Mouse (Mus musculus): Measurements from ENCODE around the gene Tmem221.

DNA sequence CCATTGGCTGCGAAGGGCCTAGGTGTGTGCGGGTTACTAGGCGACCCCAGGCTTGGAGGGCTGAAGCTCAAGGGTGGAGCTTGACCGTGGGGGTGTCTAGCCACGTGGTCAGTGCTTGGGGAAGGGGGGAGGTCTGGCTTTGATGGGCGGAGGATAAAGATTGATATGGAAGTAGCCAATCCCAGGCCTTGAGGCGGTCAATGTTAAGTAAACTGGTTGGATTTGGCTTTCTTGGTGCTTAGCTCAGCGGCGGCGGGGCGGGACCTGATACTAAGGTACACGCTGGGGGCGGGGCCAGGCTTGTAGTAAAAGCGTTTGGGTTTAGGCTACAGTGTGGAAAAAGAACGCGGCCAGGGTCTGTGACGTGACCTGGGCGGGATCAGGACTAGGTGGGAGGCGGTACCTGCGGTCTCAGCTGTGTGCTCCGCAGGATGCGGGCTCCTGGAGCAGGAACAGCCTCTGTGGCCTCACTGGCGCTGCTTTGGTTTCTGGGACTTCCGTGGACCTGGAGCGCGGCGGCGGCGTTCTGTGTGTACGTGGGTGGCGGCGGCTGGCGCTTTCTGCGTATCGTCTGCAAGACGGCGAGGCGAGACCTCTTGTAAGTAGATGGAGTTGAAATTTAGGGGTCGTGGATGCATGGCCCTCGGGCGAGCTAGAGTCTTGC is 11.8 kb upstream of the Tmem221 start:
- TF ChIP-seq CTCF (IDR thresholded peaks at IDR 0.05 in 2 of 3, conservative IDR thresholded peaks at IDR 0.05 in 1 of 3; ENCODE audit: control insufficient read depth in 1 of 3, insufficient read depth in 1 of 3, low read depth in 2 of 3, low read length in 3 of 3, poor library complexity in 1 of 3, severe bottlenecking in 1 of 3) (no peak), CHD1 (IDR thresholded peaks at IDR 0.05; ENCODE audit: low read depth, low read length) (no peak), ZC3H11A (IDR thresholded peaks at IDR 0.05; ENCODE audit: low read depth, low read length) (no peak), GATA1 (IDR thresholded peaks at IDR 0.05; ENCODE audit: low read depth, low read length) (no peak), MAZ (IDR thresholded peaks at IDR 0.05; ENCODE audit: low read depth, low read length) (no peak)
